Mouse (Mus musculus) ES-E14 (cell line): ENCODE measurements at regions not wholly inside any gene's neighbourhood (a gene's known extent, or its start where the extent isn't known, plus 50 kb on each side); places are given as distances from the start of the nearest gene placed in this dataset.

ENCODE experiments used
- HCFC1 ChIP-seq: IDR thresholded peaks from 2 replicates; pipeline ENCODE4 v1.6.1; 2012; ENCODE audit warnings: low read length, inconsistent platforms, borderline replicate concordance; ENCODE audit not compliant: insufficient read depth
- MAFK ChIP-seq: IDR thresholded peaks from 2 replicates; pipeline ENCODE4 v1.6.1; 2014; ENCODE audit warnings: mild to moderate bottlenecking, low read depth, low read length, inconsistent platforms; ENCODE audit not compliant: insufficient read depth
- ZC3H11A ChIP-seq: IDR thresholded peaks from 2 replicates; pipeline ENCODE4 v1.6.1; 2012; ENCODE audit warnings: low read depth, mild to moderate bottlenecking, inconsistent platforms, low read length, borderline replicate concordance

- TF ChIP-seq MAFK (no peak), ZC3H11A (no peak), HCFC1 (no peak)
Measured at GRCm38 (mm10) chr9:91823733-91824487, 368.8 kb upstream of the Plscr5 start.
